Mouse (Mus musculus): ENCODE data around the gene Scnn1a. TPM values are rescaled to one million over a fixed set of nuclear protein-coding genes. Genes with fewer than 3 reads are reported as not detected.

The Scnn1a gene
- total RNA-seq, 2 experiments from 2014 or later: 0.31 to 0.43 TPM

- DNase-seq: peak; percentile 62
These were observed 41.2 kb downstream of the Scnn1a start for GRCm38 (mm10) chr6:125361467-125362291.

GRCm38 (mm10) chr6:125363021-125363420, 42.6 kb downstream of the Scnn1a start:
- no peak for DNase-seq

GRCm38 (mm10) chr6:125363451-125364242, 43.2 kb downstream of the Scnn1a start:
- DNase-seq: no peak

- DNase-seq: no peak
These were observed 44.0 kb downstream of the Scnn1a start for GRCm38 (mm10) chr6:125364448-125364847.

GRCm38 (mm10) chr6:125365522-125365921, 45.1 kb downstream of the Scnn1a start:
- DNase-seq: no peak

- DNase-seq: no peak
These were observed 45.7 kb downstream of the Scnn1a start for GRCm38 (mm10) chr6:125366133-125366532.

GRCm38 (mm10) chr6:125367758-125368371, 47.4 kb downstream of the Scnn1a start:
- no peak for DNase-seq

GRCm38 (mm10) chr6:125377042-125377441, 56.6 kb downstream of the Scnn1a start:
- DNase-seq: no peak

- peak; percentile 53 for DNase-seq
These were observed 57.4 kb downstream of the Scnn1a start for GRCm38 (mm10) chr6:125377582-125378451.

- DNase-seq: no peak
These were observed 58.2 kb downstream of the Scnn1a start for GRCm38 (mm10) chr6:125378621-125379020.

GRCm38 (mm10) chr6:125379781-125380180, 59.3 kb downstream of the Scnn1a start:
- no peak for DNase-seq

GRCm38 (mm10) chr6:125380372-125381360, 60.2 kb downstream of the Scnn1a start, which contains the start of gene Plekhg6:
Gene Plekhg6, minus strand, starts transcription at chr6:125380793.
- no peak for DNase-seq

- DNase-seq: no peak
These were observed 61.6 kb downstream of the Scnn1a start for GRCm38 (mm10) chr6:125382024-125382423.

GRCm38 (mm10) chr6:125385066-125385974, 64.9 kb downstream of the Scnn1a start:
- DNase-seq: no peak

GRCm38 (mm10) chr6:125386080-125386479, 65.6 kb downstream of the Scnn1a start:
- DNase-seq: no peak

GRCm38 (mm10) chr6:125389853-125390252, 69.4 kb downstream of the Scnn1a start:
- DNase-seq: no peak

All from gastrocnemius, postnatal 10 days (tissue).